Mouse (Mus musculus) T-helper 2 cell (primary cell): ENCODE data around the gene Stx7.
"Not testable (repeated sequence)": the region's sequence is repeated elsewhere in the genome, so short reads cannot be mapped to it uniquely, and the experiment has no call there.

Source experiments
- in situ Hi-C: fragments of 300-600 bp; cut with MboI, MseI; formaldehyde crosslinking; loops from one replicate; pipeline ENCODE4 v1.15.1; 2025; ENCODE audit warnings: high pct_unique_total_duplicates

Gene Stx7

DNA sequence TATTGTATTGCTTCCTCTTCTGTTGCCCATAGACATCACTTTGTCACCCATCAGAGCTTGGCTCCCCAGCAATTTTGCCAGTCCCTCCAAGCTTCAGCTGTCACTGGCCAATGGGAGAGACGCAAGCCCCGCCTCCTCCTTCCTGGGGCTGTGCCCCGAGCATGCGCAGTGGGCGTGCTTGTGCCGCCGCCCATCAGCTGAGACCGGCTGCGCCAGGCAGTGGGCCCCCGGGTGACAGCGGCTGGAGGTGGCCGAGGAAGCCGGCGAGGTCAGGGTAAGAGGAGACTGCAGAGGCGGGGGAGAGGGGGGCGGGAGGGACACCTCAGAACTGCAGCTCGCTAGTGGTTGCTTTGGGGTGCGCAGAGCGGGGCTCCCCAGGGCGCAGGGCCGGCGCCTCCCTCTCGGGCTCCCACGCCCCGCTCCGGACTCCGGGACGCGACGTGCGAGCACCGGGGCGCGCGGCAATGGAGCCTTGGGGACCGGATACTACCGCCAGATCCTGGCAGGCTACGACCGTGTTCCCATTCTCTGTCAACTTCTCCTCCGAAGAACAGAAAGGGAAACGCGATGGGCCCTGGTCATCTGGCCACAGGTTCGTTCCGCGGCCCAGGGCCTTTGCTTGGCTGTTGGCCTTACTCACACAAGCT is at the start of gene Stx7:
TSS of gene Stx7 (plus strand) at position 168 of the 647 bp plus-strand sequence.
- in situ Hi-C loops = no loop called here

DNA sequence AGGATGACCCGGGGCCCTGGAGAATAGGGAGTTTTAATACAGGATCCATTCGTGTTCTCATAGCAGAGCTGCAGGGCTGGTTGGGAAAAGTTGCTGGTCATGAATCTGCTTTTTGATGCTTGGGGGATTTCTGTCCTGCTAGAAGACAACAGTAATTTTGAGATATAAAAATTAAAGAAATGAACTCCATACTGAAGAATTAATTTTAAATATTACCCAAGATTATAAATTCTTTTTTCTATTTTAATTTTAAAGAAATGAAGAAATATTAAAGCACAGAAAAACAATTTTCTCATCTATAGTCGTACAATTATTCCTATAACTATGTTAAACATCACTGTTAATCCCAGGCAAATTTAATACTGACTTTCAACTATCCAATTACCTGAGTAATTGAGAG is 47.3 kb upstream of the Stx7 start, which contains the start of gene Taar8c:
TSS of gene Taar8c (minus strand) at position 101 of the 400 bp plus-strand sequence.
- in situ Hi-C loops = not testable (repeated sequence)

DNA sequence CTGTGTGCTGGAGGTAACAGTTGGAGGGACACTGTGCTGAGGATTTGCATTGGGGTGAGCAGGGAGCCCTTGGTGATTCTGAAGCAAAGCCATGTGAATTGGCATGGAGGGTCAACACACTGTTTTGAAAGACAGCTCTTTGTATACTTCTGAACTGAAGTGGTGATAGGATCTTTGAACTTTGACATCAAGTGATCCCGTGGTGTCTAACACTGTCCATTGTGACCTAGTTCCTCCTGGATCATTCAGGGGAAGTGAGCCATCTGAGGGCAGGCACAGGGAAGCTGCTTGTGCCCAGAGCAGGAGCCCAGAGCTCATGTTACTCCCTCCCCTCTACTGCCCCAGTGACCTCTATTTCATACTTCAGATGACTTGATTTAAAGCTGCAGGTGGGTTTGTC is 45.8 kb upstream of the Stx7 start:
- in situ Hi-C loops = not testable (repeated sequence)

DNA sequence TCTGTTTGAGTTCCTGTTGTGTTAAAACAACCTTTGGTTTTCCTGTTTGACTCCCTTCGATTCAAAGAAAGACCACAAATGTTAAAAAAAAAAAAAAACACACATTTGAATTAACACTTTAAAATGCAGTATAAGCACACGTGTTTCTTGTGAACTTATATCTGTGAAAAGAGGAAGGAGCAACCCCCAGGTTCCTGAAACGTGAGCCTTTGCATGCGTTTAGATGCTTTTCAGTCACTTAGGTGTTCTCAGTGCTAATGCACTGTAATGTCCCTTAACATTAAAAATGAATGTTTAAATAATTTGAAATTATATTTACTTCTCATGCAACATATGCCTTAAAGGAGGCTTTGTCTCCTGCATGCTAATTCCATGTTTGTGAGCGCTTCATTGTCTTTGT is 41.4 kb upstream of the Stx7 start:
- in situ Hi-C loops = no loop called here

DNA sequence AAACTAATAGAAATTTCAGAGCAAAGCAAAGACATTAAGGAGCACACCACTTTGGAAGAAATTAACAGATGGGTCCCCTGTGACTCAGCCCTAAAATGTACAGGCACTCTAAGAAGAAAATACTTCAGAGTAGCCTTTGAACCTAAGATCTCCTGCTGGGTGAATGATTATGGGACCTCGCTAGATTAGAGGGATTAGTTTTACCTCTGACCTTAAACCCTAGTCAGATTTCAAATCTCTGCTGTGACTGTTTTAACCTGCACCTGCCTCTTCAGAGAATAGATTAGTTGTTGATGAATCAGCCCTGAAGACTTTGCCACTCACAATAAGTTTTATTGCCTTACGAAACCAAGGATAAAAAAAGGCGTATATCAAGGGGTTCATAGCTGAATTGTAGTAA is 40.9 kb upstream of the Stx7 start:
- in situ Hi-C loops = no loop called here

DNA sequence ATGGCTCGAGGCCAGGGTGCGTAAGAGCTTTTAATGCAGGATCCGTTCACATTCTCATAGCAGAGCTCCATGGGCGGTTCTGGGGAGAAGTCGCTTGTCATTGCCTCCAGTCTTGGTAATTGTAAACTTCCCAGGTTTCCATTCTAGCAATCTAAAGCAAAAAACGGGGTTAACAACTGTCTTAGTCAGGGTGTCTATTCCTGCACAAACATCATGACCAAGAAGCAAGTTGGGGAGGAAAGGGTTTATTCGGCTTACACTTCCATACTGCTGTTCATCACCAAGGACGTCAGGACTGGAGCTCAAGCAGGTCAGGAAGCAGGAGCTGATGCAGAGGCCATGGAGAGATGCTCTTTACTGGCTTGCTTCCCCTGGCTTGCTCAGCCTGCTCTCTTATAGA is 39.7 kb upstream of the Stx7 start, which contains the start of gene Taar9:
TSS of gene Taar9 (minus strand) at position 101 of the 400 bp plus-strand sequence.
- in situ Hi-C loops = not testable (repeated sequence)

DNA sequence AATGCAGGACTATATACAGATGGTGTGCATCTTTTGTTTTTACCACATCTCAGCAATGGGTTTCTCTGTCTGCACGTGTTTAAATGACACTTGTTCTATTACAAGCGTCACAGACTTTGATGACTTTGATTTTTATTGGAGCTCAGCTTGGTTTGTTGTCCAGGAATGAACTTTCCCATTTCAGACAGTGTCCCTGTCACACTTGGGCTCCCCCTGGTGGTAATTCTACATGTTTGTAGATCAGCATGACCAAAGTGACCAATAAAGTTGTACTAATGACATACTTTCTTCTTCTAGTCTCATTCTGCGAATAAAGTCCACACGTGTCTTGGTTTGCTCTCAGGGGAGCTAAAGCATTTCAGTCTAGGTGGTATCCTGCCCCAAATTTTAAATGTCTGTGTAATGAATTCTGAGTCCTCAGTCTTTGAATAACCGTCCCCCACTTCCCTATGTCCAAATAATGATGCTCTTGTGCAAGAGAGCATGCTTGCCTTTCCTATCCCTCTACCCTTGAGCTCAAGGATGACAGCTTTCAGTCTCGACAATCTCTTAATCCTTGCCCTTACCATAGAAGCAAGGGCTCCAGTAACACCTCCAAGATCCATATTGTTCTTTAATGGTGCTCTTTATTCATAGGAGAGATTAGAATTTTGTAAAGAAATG is 37.9 kb upstream of the Stx7 start:
- in situ Hi-C loops = no loop called here

DNA sequence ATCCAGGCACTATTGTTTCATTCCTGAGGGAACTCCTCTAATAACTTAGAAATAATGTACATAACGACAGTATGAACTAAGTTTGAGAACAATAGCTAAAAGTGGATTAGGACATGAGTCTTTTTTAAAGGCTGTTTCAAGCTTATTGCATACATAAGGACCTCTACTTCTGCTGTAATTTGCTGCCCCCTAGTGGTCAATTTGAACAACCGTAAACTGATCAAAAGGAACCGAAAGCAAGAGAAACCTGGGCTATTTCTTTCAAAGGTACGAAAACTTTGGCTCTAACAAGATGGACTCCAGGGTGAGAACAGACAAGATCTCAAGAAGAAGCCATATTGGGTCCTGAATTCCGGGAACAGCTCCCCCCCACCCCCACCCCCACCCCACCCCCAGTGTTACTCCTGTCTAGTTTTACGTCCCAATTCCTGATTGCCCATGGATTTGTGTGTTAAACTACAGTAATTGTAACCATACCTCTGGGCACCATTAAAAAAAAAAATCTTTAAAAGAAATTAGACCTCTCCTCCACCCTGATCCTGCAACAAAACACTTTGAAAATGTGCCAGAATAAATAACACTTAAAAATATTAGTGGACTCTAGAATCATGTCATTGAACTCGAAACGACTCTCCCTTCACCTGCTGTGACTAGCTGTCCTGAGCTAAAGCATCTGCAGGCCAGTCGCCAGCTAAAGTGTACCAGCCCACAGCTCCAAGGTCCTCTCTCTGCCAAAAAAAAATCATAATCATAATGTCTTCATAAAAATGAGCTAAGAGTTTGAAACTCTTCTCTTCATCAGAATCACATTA is 17.4 kb upstream of the Stx7 start:
- in situ Hi-C loops = no loop called here

DNA sequence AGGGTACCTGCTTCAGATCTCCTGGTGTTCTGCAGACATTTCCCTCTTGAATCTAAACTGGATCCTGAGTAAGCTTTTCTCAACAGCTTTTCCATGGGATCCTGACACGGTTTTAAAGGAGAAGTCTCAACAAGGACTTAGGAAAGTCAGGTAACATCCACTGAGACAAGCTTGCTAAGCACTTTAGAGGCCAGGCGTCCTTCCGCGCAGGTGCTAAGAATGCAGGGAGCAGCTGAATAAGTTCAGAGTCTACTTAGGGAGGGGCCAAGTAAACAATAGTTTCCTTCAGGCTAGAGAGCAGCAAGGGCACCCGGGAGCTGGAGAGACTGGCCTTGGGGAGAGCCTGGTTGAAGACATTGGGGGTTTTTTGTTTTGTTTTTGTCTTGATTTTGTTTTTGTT is 16.8 kb upstream of the Stx7 start:
- in situ Hi-C loops = no loop called here

DNA sequence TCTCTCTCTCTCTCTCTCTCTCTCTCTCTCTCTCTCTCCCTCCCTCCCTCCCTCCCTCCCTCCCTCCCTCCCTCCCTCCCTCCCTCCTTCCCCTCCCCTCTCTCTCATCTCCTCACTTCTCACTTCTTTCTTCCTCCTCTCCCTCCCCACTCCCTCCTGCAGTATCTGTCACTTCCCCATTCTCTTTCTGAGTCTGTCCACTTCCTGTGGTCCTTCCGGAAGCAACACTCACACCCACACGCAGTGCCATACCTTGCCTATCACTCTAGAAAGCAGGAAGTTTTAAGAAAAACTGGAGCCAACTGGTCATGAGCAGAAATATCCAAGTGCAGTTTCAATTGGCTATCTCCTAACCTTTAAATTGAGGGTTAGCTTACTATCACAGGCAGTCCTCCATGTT is 16.0 kb upstream of the Stx7 start:
- in situ Hi-C loops = no loop called here

DNA sequence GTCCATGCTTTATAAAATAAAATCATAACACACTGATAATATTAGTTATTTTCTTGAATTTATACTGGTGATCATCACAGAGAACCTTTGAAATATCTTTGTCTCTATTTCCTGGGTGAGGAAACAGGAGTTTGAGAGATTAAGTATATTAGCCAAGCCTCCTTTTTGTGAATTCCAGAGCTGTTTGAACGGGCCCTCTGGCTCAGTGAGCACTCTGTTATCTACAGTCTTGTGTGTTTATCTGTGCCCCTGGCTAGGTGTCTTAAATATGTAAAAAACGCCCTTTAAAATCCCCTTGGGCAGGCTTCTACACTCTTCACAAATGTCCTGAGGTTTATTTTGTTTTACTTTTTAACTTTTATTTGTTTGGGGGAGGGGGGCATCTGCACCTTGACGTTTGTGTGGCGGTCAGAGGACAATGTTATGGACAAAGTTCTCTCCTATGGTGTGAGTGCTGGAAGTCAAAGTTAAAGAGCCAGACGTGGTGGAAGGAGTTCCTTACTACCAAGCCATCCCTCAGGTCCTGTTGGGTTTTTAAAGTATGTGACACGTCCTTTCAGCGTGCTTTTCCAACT is 14.9 kb upstream of the Stx7 start:
- in situ Hi-C loops = no loop called here

DNA sequence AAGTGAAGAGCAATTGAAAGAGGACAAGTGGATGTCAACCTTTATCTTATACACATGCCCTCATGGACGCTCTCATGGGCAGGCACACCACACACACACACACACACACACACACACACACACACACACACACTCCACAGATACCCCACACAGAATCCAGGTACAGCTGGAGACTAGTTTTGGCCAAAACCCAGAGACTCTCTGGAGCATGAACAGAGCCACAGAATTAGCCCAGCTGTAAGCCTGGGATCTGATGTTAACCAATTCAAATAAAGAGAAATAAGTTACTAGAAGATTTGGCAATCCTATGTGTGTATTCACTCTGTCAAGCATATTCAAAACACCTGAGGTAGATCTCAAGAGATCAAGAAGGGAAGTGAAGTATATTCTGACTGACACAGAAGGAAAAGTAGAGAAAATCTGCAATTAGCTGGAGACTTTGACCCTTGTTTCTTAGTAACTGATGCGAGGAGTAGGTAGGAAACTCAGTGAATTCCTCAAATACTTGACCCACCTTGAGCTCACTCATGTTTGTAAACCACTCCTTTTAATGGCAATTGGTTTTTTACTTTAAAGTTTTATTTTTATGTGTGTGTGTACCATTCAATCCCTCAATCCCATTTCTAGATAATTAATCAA is 10.4 kb upstream of the Stx7 start:
- in situ Hi-C loops = no loop called here

DNA sequence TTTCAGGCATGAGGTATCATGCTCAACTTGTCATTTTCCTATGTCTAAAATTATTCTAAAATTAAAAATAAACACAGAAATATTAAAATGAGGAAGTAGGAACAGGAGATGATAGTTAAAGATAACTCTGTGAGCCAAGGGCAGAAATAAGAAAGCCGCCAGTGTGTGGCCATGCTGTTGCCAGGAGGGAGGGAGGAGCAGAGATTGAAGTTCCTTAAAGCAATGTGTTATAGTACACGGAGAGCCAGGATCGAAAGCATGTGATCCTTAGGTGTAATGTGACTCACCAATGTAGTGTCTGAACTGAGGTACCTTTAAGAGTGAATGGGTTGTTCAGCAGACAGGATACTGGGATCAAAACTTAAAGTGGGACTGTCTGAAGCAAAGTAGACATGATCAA is 6.4 kb upstream of the Stx7 start:
- in situ Hi-C loops = no loop called here

DNA sequence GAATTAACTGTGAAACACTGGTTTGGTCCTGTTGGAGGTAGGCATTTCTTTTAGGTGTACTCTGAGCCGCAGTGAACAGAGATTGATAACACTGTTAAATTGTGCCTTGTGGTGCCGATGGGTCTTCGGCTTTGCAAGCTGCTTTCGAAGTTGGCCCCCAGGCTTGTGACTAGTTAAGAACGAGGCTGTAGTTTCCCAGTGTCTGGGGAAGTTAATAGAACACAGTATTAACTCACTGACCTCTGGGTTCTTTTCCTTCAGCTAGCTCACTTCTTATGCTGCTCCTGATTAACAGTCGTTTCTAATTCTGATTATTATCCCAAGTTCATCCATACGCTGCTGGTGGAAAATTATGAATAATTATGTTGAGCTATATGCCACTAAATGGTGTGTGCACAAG is 984 bp downstream of the Stx7 start:
- in situ Hi-C loops = no loop called here

DNA sequence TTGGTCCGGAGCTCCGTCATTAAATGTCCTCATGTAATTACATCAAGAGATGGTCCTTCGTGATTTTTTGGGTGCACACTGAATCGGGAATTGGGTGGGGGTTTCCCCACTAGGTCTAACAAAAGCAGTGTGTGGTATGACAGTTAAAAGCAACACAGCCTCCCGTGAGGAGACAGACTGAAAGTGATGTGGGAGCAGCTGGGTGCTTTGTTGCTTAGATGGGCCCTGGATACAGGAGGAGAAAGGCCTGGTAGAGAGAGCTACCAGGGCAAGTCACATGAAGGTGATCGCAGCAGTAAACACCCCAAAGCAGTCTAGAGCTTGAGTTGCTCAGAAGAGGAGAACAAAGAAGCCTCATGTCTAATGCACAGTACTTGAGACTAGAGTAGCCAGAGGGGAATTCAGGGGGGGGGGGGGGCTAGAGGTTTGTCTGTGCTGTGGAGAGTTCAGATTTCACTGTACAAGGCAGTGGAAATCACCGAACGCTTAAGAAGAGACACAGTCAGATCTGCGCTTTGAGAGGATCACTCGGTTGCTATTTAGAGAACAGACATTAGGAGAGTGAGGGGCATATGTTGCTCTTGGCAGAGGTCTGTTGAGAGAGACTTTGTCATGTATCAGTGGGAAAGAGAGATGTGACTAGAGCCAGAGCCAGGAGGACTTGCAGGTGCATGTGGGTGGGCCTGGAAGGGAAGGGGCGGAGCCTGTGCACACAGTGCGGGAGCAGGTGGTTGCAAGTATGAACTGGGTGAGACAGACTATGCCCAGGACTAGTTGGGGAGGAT is 9.6 kb downstream of the Stx7 start:
- in situ Hi-C loops = no loop called here

DNA sequence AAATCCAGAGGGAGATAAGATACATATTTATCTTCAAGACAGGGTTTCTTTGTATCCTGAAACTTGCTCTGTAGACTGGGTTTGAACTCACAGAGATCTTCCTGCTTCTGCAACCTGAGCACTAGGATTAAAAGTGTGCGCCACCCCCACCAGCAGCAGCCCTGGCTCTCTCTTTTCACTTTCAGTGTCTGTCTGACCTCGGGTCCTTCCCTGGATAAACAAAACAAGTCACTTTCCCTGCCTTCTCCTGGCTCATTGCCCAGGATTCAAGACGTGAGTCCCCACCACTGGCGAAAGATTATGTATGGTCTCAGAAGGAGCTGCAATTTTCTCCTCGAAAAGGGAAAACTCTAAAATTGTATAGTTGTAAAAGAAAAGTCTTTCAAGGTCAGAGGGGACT is 10.5 kb downstream of the Stx7 start:
- in situ Hi-C loops = no loop called here

DNA sequence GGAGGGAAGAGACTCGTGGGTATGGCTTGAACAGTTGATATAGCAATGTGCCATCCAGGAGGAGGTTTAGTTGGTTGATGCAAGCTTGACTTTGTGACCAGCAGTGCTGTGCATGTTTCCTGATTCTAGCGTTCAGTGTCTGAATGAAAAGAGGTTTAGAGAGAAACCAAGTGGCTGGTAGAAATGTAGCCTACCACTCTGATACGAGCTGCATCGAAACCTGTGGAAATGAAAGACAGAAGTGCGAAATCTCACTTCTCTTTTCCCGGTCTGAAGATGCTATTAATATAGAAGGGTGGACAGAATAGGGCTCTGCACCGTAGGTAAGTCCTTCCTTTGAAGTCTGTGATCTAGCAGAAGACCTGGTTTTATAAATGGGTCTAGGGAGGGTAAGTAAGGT is 11.2 kb downstream of the Stx7 start:
- in situ Hi-C loops = no loop called here

DNA sequence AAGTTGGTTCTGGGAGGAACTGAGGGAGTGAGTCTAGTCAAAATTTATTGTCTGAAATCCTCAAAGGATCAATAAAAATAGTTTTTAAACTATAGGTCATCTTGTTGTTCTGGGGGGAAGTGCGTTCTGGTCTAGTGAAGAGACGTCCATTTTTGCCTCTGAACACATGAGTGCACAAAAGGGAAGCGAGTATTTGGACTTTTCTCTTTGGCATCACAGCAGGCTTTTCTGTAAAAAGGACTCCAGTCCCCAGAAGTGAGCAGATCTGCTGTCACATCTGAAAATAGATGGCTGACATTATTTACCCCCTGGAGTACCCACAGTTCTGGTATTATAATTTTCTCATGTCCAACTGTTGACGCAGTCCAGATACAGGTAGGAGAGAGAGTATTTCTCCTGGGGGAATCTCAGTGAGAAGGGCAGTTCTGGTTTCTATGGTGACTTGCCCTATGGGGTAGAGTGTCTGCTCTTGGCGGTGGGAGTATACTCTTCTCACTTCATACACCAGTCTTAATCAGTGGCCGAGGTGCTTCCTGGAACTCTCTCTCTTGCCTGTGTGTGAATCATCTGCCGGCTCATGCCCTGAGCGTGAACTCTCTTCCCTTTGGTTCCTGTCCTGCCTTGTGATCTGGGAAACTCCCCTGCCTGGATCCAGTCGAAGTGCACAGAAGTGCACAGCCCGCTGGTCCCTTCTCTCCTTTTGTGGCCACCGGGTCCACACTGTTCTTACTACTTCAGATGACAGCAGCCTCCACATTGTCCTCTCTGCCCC is 15.2 kb downstream of the Stx7 start:
- in situ Hi-C loops = no loop called here

DNA sequence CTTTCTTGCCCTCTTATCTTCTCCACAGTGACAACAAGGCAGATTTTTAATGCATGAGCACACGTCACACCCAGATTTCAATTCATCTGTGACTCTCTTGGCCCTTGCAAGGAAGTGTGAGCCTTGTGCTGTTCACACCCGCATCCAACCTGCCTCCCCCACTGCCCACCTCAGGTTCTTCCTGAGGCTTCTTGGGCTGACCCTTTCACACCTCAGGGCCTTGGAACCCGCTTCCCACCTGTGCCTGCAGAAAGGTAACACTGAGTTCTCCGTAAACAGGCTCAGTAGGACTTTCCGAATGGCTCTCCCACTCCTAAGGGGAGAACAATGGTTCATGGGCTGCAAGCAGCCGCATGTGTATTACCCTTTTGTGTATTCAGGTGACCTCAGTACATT is 15.8 kb downstream of the Stx7 start:
- in situ Hi-C loops = no loop called here

DNA sequence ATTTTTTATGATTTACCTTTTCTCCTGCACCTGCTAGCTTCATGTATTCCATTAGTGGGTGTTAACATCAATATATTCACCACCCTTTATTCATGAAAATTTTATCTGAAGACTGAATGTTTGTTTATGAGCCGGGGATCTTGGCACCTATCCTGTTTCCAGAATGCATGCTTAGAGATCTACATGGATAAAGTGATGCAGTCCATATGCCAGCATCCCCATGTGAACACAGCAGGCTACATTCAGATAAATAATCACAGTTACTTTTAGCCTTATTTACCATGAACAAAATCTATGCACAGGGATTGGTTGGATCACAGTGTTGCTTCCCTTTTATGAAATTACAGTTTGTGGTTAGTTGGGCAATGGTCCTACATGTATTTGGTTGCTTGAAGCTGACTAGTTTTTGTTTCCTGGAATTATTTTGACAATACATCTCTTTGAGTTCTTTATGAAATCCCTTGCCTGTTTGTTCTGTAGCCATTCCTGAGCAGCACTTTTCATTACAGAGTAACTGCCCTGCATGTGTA is 16.5 kb downstream of the Stx7 start:
- in situ Hi-C loops = no loop called here
